Mouse (Mus musculus): ENCODE data around the gene Stard13.

Stard13 gene

GRCm38 (mm10) chr5:151228367-151229005, 5.2 kb downstream of the Stard13 start:
- in situ Hi-C loops (cut with MboI, MseI) = no loop called here

DNA sequence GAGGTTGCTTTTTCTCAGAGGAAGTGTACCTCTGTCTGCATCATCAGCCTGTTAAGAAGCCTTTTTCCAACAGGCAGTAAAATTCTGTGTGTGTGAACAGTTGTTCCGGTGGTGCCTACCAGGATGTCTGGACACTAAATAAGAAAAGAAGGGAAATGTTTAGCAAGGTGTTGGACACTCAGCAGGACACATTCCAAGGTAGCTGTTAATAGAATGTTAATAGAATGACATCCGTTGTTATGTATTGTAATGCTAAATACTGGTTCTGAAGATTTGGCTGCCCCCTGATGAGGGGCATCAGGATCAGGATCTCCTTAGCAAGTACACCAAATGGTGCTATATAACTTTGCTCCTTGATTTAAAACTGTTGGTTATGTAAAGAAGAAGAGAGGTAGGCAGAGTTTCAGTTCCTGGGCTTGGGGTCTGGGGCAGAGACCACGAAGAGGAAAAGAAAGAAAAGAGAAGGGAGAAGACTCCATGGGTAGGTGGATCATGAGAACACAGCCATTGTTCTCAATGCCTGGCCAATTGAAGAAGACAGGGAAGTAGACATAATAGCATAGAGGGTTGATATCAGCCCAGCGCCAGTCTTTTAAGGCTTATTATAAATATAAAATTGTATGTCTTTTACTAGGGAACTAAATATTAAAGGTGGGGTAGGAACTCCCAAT, 9.8 kb downstream of the Stard13 start:
- in situ Hi-C loops (cut with MboI, MseI) = no loop called here

DNA sequence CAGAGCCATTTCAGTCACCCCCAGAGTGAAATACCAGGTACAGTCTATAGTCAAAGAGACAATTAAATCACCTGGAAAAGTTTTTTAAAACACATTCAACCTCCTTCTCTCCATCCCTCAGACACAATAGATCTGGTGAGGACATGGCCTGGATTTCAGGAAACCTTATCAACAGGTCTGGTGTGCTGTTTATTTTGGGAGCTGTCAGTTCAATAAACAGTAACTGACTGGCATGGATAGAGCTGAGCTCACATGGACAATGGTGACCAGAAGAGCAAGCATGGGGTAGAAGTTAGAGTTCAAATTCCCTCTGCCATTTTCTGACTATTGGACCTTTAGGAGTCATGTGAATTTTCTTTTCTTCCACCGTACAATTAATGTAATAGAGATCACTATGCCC, 10.8 kb downstream of the Stard13 start:
- in situ Hi-C loops (cut with MboI, MseI) = no loop called here

- in situ Hi-C loops (cut with MboI, MseI) = no loop called here
These were observed 14.9 kb downstream of the Stard13 start for GRCm38 (mm10) chr5:151218689-151219115.

DNA sequence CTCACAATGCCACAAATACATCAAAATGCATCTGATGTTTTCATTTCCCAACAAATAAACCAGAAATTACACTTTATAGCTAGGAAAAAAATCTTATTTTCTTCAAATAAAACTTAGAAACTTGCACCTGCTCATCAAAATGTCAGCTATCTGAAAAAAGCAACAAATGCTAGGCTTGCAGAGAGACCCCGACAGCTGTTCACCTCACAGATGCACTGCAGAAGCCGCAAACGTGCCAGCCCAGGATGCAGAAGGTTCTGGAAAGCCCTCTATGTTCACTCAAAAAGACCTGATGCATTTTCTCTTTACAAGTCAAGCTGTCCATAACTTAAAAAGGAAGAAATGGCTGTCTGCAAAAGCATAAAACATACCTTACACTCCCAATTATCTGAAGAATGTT, 20.5 kb downstream of the Stard13 start:
- in situ Hi-C loops (cut with MboI, MseI) = no loop called here

DNA sequence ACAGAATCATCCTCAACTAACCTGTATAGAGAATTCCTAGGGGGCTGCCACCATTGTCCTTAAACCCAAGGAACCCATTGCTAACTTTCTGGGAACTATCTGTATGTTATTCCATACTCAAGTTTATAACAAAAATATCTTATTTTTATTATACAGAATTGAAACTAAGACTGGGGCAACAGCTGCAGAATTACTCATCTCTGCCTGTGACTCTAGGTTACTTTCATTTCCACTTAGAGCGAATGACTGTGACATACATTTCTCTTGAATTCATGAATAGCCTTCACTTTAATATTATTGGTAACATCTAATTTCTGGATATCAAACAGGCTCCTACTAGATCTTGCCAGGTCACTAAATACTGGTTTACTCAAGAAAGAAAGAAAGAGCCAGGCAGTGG, 22.8 kb downstream of the Stard13 start:
- in situ Hi-C loops (cut with MboI, MseI) = no loop called here

GRCm38 (mm10) chr5:151210060-151210459, 23.6 kb downstream of the Stard13 start:
- in situ Hi-C loops (cut with MboI, MseI) = no loop called here

- in situ Hi-C loops (cut with MboI, MseI) = no loop called here
These were observed 28.6 kb downstream of the Stard13 start for GRCm38 (mm10) chr5:151205017-151205416.

GRCm38 (mm10) chr5:151202925-151203324, 30.7 kb downstream of the Stard13 start:
- in situ Hi-C loops (cut with MboI, MseI) = no loop called here

DNA sequence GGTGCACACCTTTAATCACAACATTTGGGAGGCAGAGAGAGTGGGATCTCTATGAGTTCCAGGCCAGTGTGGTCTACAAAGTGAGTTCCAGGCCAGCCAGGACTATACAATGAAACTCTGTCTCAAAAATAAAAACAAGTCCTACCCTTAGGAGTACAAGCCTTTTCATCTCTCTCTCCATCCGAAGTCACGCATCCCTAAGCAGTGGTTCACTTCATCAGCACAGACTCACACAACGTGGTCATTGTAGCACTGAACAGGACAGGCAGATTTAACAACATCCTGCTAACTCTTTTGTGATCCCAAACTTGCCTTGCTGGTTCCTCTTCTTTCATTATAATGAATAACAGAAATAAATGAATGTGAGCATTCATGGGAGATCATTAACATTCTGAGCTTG, 32.4 kb downstream of the Stard13 start:
- in situ Hi-C loops (cut with MboI, MseI) = no loop called here

DNA sequence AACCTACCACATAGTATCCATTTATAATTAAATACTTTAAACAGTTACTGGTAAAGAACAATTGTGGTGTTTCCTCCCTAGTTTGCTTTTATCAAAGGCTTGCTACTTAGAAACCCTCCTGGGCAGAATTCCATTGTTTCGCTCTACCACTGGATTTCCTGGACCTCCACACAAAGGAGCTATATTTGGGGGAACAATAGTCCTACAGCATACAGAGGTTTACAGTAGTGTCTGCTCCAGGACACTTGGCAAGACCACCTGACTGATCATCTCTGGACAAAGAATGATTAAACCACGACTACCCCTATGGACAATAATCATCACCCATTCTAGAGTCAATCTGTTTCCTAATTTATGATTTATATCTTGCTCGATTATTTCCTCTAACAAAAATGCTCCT, 34.4 kb downstream of the Stard13 start:
- in situ Hi-C loops (cut with MboI, MseI) = no loop called here

DNA sequence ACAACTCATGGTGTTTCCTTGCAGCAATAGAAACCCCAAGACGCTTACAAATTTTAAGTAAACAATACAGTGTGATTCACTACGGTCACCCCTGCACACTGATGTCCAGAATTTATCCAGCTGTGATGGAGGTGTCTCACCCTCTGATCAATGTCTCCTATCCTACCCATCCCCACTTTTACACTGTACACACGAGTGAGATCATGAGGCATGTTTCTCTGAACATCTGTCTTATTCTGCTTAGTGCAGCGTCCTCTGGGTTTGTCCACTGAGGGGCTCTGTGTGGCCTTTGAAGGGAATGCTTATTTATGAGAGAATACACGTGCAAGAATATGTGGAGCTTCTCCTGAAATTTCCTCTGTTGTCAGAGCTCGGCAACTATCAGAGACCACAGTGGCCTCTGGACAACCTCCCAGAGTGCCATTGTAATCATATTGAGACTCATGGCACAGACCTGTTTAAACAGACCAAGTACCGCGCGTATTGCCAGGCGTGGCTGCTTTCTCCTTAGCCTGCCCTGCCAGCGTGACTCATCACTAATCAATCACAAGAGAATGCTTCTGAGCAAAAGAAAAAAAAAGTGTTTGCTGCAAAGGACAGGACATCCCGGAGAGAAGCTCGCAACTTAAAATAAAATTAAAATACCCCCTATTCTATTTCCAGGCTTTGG, 36.9 kb downstream of the Stard13 start:
- in situ Hi-C loops (cut with MboI, MseI) = no loop called here

- in situ Hi-C loops (cut with MboI, MseI) = no loop called here
These were observed 39.6 kb downstream of the Stard13 start for GRCm38 (mm10) chr5:151193885-151194520.

GRCm38 (mm10) chr5:151192266-151192665, 41.4 kb downstream of the Stard13 start:
- in situ Hi-C loops (cut with MboI, MseI) = no loop called here

DNA sequence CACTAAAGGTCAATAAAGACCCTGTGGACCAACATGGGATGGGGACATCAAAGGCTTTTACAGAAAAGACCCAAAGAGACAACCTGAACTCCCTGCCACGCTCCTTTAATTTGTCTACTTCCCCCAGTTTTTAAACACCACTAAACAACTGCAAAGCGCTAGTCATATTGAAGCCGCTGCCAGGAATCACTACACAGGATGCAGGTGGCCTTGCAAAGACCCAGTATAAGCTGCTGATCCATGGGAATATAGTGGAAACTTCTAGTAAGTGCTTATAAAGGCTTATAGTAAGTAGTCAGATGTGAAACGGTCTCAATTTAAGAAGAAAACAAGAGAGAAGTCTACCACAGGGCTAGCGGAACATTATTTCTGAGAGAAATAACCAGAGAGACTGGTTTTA, 42.9 kb downstream of the Stard13 start:
- in situ Hi-C loops (cut with MboI, MseI) = no loop called here

GRCm38 (mm10) chr5:151189789-151190378, 43.8 kb downstream of the Stard13 start:
- in situ Hi-C loops (cut with MboI, MseI) = no loop called here

DNA sequence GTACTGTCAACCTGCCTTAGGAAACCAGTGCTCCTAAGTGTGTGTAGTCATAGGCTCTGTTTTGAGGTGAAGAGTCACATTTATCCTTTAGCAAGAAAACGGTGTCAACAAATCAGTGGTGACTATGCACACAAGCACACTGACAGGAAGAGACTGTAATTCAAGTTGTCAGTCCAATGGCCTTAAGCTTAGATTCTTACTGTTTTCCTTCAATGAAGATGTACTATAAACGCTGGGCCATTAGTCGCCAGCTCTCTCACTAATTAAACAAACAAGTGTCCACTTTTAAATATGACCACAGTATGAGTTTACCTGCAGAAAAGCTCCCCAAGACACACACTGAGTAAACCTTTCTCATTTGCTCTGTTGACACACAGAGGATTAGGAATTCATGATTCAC, 44.3 kb downstream of the Stard13 start:
- in situ Hi-C loops (cut with MboI, MseI) = no loop called here

DNA sequence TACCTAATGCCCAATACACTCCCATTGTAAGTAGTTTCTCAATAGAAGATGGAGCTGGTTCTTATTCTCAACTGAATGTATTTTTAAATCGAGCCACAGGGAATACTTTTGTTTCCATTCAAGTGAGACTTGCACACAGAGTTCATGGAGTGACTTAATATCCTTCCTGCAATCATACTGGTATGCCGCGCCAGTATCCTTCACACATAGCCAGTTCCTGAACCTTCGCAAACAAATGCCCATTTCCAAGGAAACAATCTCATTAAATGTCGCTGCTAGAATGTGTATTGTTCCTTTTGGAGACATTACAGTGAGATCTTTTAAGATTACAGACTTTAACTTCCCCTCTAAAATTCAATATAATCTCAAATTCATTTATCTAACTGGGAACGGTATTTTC, 45.0 kb downstream of the Stard13 start:
- in situ Hi-C loops (cut with MboI, MseI) = no loop called here

DNA sequence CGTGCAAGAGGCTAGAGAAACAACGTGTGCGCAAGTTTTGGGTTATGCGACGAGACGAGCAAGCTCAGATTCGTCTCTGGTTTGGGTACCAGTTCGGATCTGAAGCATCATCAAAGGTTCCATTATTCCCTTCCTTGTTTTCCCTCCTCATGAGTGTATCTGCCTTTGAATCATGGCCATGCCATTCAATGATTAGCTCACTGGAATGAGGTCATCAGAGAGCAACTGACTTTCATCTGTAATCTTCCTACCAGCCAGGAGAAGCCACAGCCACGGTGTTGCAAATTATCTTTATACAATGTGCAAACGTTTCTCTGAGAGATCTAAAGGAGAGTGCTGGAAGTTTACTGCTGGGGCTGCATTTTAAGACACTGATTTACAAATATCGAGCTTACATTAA, 46.3 kb downstream of the Stard13 start:
- in situ Hi-C loops (cut with MboI, MseI) = no loop called here

DNA sequence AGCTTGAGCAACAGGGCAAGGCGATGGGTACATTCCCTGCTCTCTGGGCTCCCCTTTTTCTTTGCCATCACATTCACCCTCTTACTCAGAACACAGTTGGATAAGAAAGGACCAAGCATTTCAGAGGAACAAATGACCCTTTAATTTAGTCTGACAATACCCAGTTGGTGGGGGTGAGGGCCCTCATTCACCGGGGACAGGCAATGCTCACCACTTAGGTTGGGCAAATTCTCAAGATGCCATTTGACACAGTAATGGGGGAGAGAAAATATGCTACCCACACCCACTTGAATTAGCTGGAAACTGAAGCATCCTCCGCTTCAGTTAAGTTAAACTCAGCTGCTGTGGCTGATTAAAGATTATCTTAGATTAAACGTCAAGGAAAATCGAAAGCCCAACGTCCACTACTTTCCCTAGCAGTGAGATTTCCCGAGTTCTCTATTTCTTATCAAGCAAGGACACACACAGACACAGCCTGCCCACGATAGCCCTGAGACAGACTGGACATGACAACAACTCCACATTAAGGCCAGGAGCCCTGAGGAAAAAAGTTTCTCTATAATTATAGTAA, 48.3 kb downstream of the Stard13 start:
- in situ Hi-C loops (cut with MboI, MseI) = no loop called here

GRCm38 (mm10) chr5:151183656-151184240, 49.9 kb downstream of the Stard13 start:
- in situ Hi-C loops (cut with MboI, MseI) = no loop called here

Data from T-helper 2 cell (primary cell).